Mouse (Mus musculus): Measurements from ENCODE around the gene Pde4a. TPM values are rescaled to one million over a fixed set of nuclear protein-coding genes. Genes with fewer than 3 reads are reported as not detected.
A peak's percentile ranks its signal among the peaks of the same experiment; 100 is the strongest.
"Not testable (repeated sequence)": the region's sequence is repeated elsewhere in the genome, so short reads cannot be mapped to it uniquely, and the experiment has no call there.

Pde4a gene
- polyA plus RNA-seq, 1 experiment from 2014 or later, result 2.5 TPM

- H3K36me3 ChIP-seq (ENCODE audit: control insufficient read depth, insufficient read depth, low read length), result no peaks in the 10 kb centered on the region
- peaks cover 5% of the 10 kb centered on the region for H3K27me3 ChIP-seq (ENCODE audit: control insufficient read depth, insufficient read depth, low read length)
- H3K4me2 ChIP-seq (replicated peaks; ENCODE audit: low read depth), result peak within 1 kb of the TSS; percentile 56
- DNase-seq (ENCODE audit: low spot score) (peak; percentile 77), ATAC-seq (ENCODE audit: low FRiP score, low TSS enrichment) (peak; percentile 43; the same call in 1 of the 2 replicates)
- H3K27ac ChIP-seq (replicated peaks), result peak within 1 kb of the TSS; percentile 76
- H3K4me1 ChIP-seq (replicated peaks; ENCODE audit: control insufficient read depth, insufficient read depth), result no peaks in the 10 kb centered on the region; the same call in 1 of the 2 replicates
- TF ChIP-seq EP300 (optimal IDR thresholded peaks at IDR 0.05) (no peak), CTCF (IDR thresholded peaks at IDR 0.05; ENCODE audit: low read depth) (no peak)
- no peaks in the 10 kb centered on the region for H3K9me3 ChIP-seq (ENCODE audit: control insufficient read depth, low read length)
- peak within 1 kb of the TSS; percentile 51 for H3K9ac ChIP-seq (ENCODE audit: low read length)
- peak within 1 kb of the TSS; percentile 29 for H3K4me3 ChIP-seq (ENCODE audit: low read depth, low read length)
- 2% methylated on average over 30 of the region's 30 CpGs for WGBS
These were observed 82.8 kb downstream of the Pde4a start, which contains the start of gene S1pr5 for GRCm38 (mm10) chr9:21248326-21248725. Gene S1pr5, minus strand, starts transcription at chr9:21248443.

- Histone ChIP-seq H3K9ac (ENCODE audit: low read length) (no peak overlapping the region), H3K4me3 (ENCODE audit: low read depth, low read length) (no peak overlapping the region), H3K9me3 (ENCODE audit: control insufficient read depth, low read length) (no peaks in the 10 kb centered on the region), H3K27me3 (ENCODE audit: control insufficient read depth, insufficient read depth, low read length) (peaks cover 3% of the 10 kb centered on the region; the same call in 1 of the 2 replicates), H3K27ac (replicated peaks) (peak overlapping the region; percentile 74), H3K36me3 (ENCODE audit: control insufficient read depth, insufficient read depth, low read length) (no peaks in the 10 kb centered on the region), H3K4me1 (replicated peaks; ENCODE audit: control insufficient read depth, insufficient read depth) (no peaks in the 10 kb centered on the region), H3K4me2 (replicated peaks; ENCODE audit: low read depth) (no peak overlapping the region)
- TF ChIP-seq EP300 (optimal IDR thresholded peaks at IDR 0.05), result no peak
- no peak for TF ChIP-seq CTCF (IDR thresholded peaks at IDR 0.05; ENCODE audit: low read depth)
- 24% methylated on average over 17 of the region's 17 CpGs for WGBS
- DNase-seq (ENCODE audit: low spot score), result no peak
- 0 out of 2 replicates have a peak, but pooled peaks have one; percentile 30 for ATAC-seq (ENCODE audit: low FRiP score, low TSS enrichment)
These were observed 84.4 kb downstream of the Pde4a start for GRCm38 (mm10) chr9:21249629-21250508.

GRCm38 (mm10) chr9:21250509-21250908 lies 85.0 kb downstream of the Pde4a start:
- H3K9me3 ChIP-seq (ENCODE audit: control insufficient read depth, low read length), result no peaks in the 10 kb centered on the region
- no peaks in the 10 kb centered on the region for H3K4me1 ChIP-seq (replicated peaks; ENCODE audit: control insufficient read depth, insufficient read depth)
- H3K4me3 ChIP-seq (ENCODE audit: low read depth, low read length), result no peak overlapping the region
- H3K27me3 ChIP-seq (ENCODE audit: control insufficient read depth, insufficient read depth, low read length), result peaks cover 3% of the 10 kb centered on the region; the same call in 1 of the 2 replicates
- DNase-seq (ENCODE audit: low spot score) (no peak), ATAC-seq (ENCODE audit: low FRiP score, low TSS enrichment) (no peak)
- H3K27ac ChIP-seq (replicated peaks), result peak overlapping the region; percentile 74
- H3K36me3 ChIP-seq (ENCODE audit: control insufficient read depth, insufficient read depth, low read length), result no peaks in the 10 kb centered on the region
- no peak overlapping the region for H3K4me2 ChIP-seq (replicated peaks; ENCODE audit: low read depth)
- TF ChIP-seq EP300 (optimal IDR thresholded peaks at IDR 0.05), result no peak
- TF ChIP-seq CTCF (IDR thresholded peaks at IDR 0.05; ENCODE audit: low read depth), result no peak
- WGBS, result 32% methylated on average over 2 of the region's 2 CpGs
- no peak overlapping the region for H3K9ac ChIP-seq (ENCODE audit: low read length)

- peak overlapping the region; percentile 74 for H3K27ac ChIP-seq (replicated peaks)
- ATAC-seq (ENCODE audit: low FRiP score, low TSS enrichment) (peak; percentile 40; the same call in 1 of the 2 replicates), DNase-seq (ENCODE audit: low spot score) (no peak)
- 37% methylated on average over 13 of the region's 13 CpGs for WGBS
- H3K9ac ChIP-seq (ENCODE audit: low read length), result no peak overlapping the region
- no peaks in the 10 kb centered on the region for H3K4me1 ChIP-seq (replicated peaks; ENCODE audit: control insufficient read depth, insufficient read depth)
- TF ChIP-seq CTCF (IDR thresholded peaks at IDR 0.05; ENCODE audit: low read depth), result no peak
- TF ChIP-seq EP300 (optimal IDR thresholded peaks at IDR 0.05), result no peak
- H3K4me3 ChIP-seq (ENCODE audit: low read depth, low read length), result no peak overlapping the region
- no peaks in the 10 kb centered on the region for H3K36me3 ChIP-seq (ENCODE audit: control insufficient read depth, insufficient read depth, low read length)
- H3K9me3 ChIP-seq (ENCODE audit: control insufficient read depth, low read length), result no peaks in the 10 kb centered on the region
- peaks cover 3% of the 10 kb centered on the region; the same call in 1 of the 2 replicates for H3K27me3 ChIP-seq (ENCODE audit: control insufficient read depth, insufficient read depth, low read length)
- H3K4me2 ChIP-seq (replicated peaks; ENCODE audit: low read depth), result no peak overlapping the region
These were observed 85.7 kb downstream of the Pde4a start for GRCm38 (mm10) chr9:21251116-21251735.

- no peak overlapping the region for H3K4me3 ChIP-seq (ENCODE audit: low read depth, low read length)
- no peaks in the 10 kb centered on the region for H3K4me1 ChIP-seq (replicated peaks; ENCODE audit: control insufficient read depth, insufficient read depth)
- no peaks in the 10 kb centered on the region for H3K27me3 ChIP-seq (ENCODE audit: control insufficient read depth, insufficient read depth, low read length)
- H3K27ac ChIP-seq (replicated peaks), result no peak overlapping the region
- TF ChIP-seq CTCF (IDR thresholded peaks at IDR 0.05; ENCODE audit: low read depth) (no peak), EP300 (optimal IDR thresholded peaks at IDR 0.05) (no peak)
- DNase-seq (ENCODE audit: low spot score) (no peak), ATAC-seq (ENCODE audit: low FRiP score, low TSS enrichment) (no peak)
- no peak overlapping the region for H3K4me2 ChIP-seq (replicated peaks; ENCODE audit: low read depth)
- no peaks in the 10 kb centered on the region for H3K36me3 ChIP-seq (ENCODE audit: control insufficient read depth, insufficient read depth, low read length)
- H3K9ac ChIP-seq (ENCODE audit: low read length), result no peak overlapping the region
- H3K9me3 ChIP-seq (ENCODE audit: control insufficient read depth, low read length), result no peaks in the 10 kb centered on the region
These were observed 89.2 kb downstream of the Pde4a start for GRCm38 (mm10) chr9:21254690-21255089.

GRCm38 (mm10) chr9:21256349-21256748 lies 90.8 kb downstream of the Pde4a start:
- not testable (repeated sequence) for DNase-seq (ENCODE audit: low spot score); H3K9ac ChIP-seq (ENCODE audit: low read length); H3K4me1 ChIP-seq (replicated peaks; ENCODE audit: control insufficient read depth, insufficient read depth); H3K4me3 ChIP-seq (ENCODE audit: low read depth, low read length); H3K36me3 ChIP-seq (ENCODE audit: control insufficient read depth, insufficient read depth, low read length); H3K27ac ChIP-seq (replicated peaks); H3K27me3 ChIP-seq (ENCODE audit: control insufficient read depth, insufficient read depth, low read length); H3K4me2 ChIP-seq (replicated peaks; ENCODE audit: low read depth); ATAC-seq (ENCODE audit: low FRiP score, low TSS enrichment); H3K9me3 ChIP-seq (ENCODE audit: control insufficient read depth, low read length)
- WGBS, result 83% methylated on average over 4 of the region's 4 CpGs
